Mouse (Mus musculus) olfactory bulb, adult 2 months (tissue): ENCODE data around the gene Mamdc4. TPM values are rescaled to one million over a fixed set of nuclear protein-coding genes. Genes with fewer than 3 reads are reported as not detected.

ENCODE experiments used
- H3K27ac ChIP-seq: fragments of 200-500 bp; 2 replicates; pipeline ENCODE4 v1.5.1; 2012; ENCODE audit warnings: low read depth, low read length; ENCODE audit not compliant: insufficient read depth
- H3K4me1 ChIP-seq: fragments of 200-500 bp; 2 replicates; pipeline ENCODE4 v1.6.1; 2012; ENCODE audit warnings: low read length; ENCODE audit not compliant: control insufficient read depth, insufficient read depth
- H3K4me3 ChIP-seq: fragments of 200-500 bp; 2 replicates; pipeline ENCODE4 v1.5.1; 2012; ENCODE audit warnings: mild to moderate bottlenecking, low read depth, low read length, moderate library complexity; ENCODE audit not compliant: insufficient read depth
- CTCF ChIP-seq: fragments of 200-500 bp; IDR thresholded peaks from 2 replicates; pipeline ENCODE4 v1.5.1; 2012; ENCODE audit warnings: low read depth, mild to moderate bottlenecking, low read length, moderate library complexity; ENCODE audit not compliant: insufficient read depth
- POLR2A ChIP-seq: fragments of 200-500 bp; IDR thresholded peaks from 2 replicates; pipeline ENCODE4 v1.6.1; 2012; ENCODE audit warnings: mild to moderate bottlenecking, low read depth, low read length, moderate library complexity; ENCODE audit not compliant: insufficient read depth
- WGBS: fragments of 180-500 bp; shearing (Covaris S2); methylation state at CpG from one replicate; pipeline ENCODE4 v1.1.7; 2018; 5-methylcytosine and 5-hydroxymethylcytosine counted together
- polyA plus RNA-seq: library from polyadenylated mRNA; stranded (reverse); fragments of >200 nt; gene quantifications from 2 replicates; pipeline ENCODE4 v1.2.4, GENCODE M21; 2012; ENCODE audit warnings: low replicate concordance; ENCODE audit not compliant: missing spikeins, insufficient read depth, insufficient read length

Mamdc4 gene
- polyA plus RNA-seq, 1 experiment: not detected

GRCm38 (mm10) chr2:25541644-25542367 lies 32.8 kb downstream of the Mamdc4 start:
- Histone ChIP-seq H3K4me3 (no peak overlapping the region), H3K4me1 (peaks cover 7% of the 10 kb centered on the region; the same call in 1 of the 2 replicates), H3K27ac (no peak overlapping the region)
- TF ChIP-seq CTCF (no peak), POLR2A (no peak)
- WGBS: 90% methylated on average over 10 of the region's 10 CpGs

DNA sequence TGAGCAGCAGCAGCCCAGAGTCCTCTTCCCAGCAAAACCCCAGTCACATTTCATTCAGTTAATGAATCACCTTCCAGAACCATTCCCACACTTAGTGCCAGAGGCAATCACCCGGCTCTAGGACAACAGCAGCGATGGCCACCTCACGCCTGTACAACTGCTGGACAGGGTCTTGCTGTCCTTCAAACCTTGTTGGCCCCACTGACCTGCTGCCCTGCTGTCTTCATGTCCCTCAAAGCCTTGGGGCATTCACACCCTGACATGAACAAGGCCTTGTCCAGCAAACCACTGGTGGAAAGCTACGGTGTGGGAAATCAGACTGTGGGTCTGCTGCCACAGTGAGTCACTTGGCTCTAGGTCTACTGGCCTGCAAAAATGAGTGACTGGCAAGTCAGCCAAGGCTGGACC lies 34.1 kb downstream of the Mamdc4 start:
- 84% methylated on average over 4 of the region's 4 CpGs for WGBS
- no peaks in the 10 kb centered on the region for H3K4me1 ChIP-seq
- no peak for TF ChIP-seq CTCF
- no peak for TF ChIP-seq POLR2A
- no peak overlapping the region for H3K27ac ChIP-seq
- no peak overlapping the region for H3K4me3 ChIP-seq

DNA sequence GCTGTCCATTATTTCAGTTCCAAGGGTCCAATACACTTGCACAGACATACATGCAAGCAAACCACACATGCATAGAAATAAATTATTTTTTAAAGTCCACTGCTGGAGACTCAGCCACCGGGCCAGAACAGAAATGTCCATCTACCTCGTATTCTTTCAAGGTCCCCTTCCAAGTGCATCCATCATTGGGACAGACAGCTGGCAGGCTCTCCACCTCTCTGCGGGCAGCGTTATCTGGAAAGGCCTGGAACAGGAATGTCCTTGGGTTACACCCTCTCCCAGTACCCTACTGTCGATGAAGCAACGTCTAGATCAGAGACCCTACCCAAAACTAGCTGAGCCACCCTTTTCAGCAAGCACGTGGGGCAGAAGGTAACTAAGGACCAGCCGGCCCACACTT lies 38.1 kb downstream of the Mamdc4 start:
- Histone ChIP-seq H3K4me1 (peaks cover 5% of the 10 kb centered on the region; the same call in 1 of the 2 replicates), H3K4me3 (no peak overlapping the region), H3K27ac (no peak overlapping the region)
- WGBS: 94% methylated on average over 8 of the region's 8 CpGs
- TF ChIP-seq POLR2A (no peak), CTCF (no peak)

DNA sequence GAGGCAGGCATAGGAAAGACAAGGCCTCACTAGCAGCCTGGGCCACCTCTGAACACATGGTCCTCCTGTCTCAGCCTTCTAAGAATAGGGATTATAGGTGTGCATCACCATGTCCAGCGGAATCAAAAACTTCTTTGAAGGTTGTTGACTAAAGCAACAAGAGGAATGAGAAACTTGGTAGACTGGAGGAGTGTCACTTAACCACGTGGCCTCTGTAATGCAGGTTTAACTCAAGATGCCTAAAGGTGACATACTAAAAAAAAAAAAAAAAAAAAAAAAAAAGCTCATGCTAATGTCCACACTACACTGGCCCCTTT lies 39.8 kb downstream of the Mamdc4 start:
- WGBS: 97% methylated on average over 2 of the region's 2 CpGs
- Histone ChIP-seq H3K4me3 (no peak overlapping the region), H3K4me1 (peaks cover 5% of the 10 kb centered on the region; the same call in 1 of the 2 replicates), H3K27ac (no peak overlapping the region)
- TF ChIP-seq CTCF: no peak
- no peak for TF ChIP-seq POLR2A

GRCm38 (mm10) chr2:25534178-25534865 lies 40.3 kb downstream of the Mamdc4 start:
- WGBS: 62% methylated on average over 3 of the region's 3 CpGs
- Histone ChIP-seq H3K27ac (no peak overlapping the region), H3K4me3 (no peak overlapping the region), H3K4me1 (peaks cover 5% of the 10 kb centered on the region; the same call in 1 of the 2 replicates)
- TF ChIP-seq POLR2A (no peak), CTCF (no peak)

DNA sequence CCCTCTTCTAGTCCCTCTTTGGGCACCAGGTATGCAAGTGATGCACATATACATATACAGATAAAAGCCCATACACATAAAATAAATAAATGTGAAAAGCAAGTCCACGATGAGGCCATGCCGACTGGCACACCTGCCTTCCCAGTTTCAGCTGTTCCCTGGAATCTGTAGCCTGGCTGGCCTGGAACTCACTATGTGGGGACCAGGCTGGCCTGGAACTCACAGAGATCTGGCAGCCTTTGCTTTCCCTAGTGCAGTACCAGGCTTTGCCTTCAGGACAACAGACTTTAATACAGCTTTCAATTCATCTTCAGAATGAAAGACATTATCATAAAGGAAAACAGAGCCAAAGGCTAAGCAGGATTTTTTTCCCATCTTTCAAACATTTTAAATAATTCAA lies 40.9 kb downstream of the Mamdc4 start:
- TF ChIP-seq CTCF (no peak), POLR2A (no peak)
- Histone ChIP-seq H3K27ac (no peak overlapping the region), H3K4me1 (peaks cover 5% of the 10 kb centered on the region; the same call in 1 of the 2 replicates), H3K4me3 (no peak overlapping the region)
- 80% methylated on average over 2 of the region's 2 CpGs for WGBS

DNA sequence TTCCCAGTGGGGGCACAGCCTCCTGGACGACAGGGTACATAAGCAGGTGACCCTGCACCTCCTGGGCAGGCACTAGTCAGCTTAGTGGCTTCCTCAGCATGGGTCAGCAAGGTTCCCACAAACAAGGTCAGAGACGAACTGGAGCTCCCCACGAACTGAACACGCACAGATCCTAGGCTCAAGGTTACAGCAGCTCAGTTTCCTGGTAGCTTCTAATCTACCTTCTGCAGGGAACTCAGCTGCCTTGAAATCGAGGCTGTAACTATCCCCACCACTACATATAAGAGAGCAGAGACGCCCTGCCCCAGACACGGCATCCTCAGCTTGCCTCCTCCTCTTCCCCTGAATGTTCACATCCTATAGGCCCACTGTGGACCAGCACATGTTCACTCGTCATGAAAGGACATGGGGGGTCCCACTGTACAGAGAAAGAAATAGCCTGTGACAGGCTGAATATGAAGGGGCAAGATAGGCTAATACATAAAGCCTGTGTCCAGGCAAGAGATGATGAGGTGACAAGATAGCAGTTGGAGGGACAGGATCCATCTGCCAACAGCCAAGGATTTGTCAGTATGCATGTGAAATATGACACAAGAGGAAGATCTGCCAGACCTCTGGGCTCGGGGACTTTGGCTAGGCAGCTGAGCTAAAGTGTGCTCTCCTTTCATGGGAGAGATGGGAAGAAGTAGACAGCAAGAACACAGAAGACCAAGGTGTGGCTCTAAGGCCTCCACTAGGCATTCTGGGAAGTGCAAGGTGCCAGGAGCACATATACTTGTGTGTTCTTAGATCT lies 47.9 kb downstream of the Mamdc4 start:
- Histone ChIP-seq H3K27ac (no peak overlapping the region), H3K4me3 (no peak overlapping the region), H3K4me1 (no peaks in the 10 kb centered on the region)
- WGBS: 90% methylated on average over 9 of the region's 9 CpGs
- no peak for TF ChIP-seq POLR2A
- no peak for TF ChIP-seq CTCF

Other genes with a start within 250 kb of the Mamdc4 start
- not detected in 2 replicates for gene Man1b1, start 242.5 kb downstream of the Mamdc4 start, polyA plus RNA-seq
- not detected in 2 replicates for gene Dpp7, start 218.5 kb downstream of the Mamdc4 start, polyA plus RNA-seq
- not detected in 2 replicates for gene Uap1l1, start 209.2 kb downstream of the Mamdc4 start, polyA plus RNA-seq
- not detected in 2 replicates for gene Sapcd2, start 202.5 kb downstream of the Mamdc4 start, polyA plus RNA-seq
- not detected in 2 replicates for gene Entpd2, start 179.0 kb downstream of the Mamdc4 start, polyA plus RNA-seq
- not detected in 2 replicates for gene Npdc1, start 175.5 kb downstream of the Mamdc4 start, polyA plus RNA-seq
- not detected in 2 replicates for gene Fut7, start 151.6 kb downstream of the Mamdc4 start, polyA plus RNA-seq
- not detected in 2 replicates for gene Abca2, start 146.1 kb downstream of the Mamdc4 start, polyA plus RNA-seq
- not detected in 2 replicates for gene Clic3, start 118.0 kb downstream of the Mamdc4 start, polyA plus RNA-seq
- gene Paxx, start 113.8 kb downstream of the Mamdc4 start, polyA plus RNA-seq: not detected in 2 replicates
- 758 and 1,988 TPM in 2 replicates for gene Ptgds, start 104.8 kb downstream of the Mamdc4 start, polyA plus RNA-seq
- gene Lcn12, start 80.9 kb downstream of the Mamdc4 start, polyA plus RNA-seq: not detected in 2 replicates
- gene Fbxw5, start 74.1 kb downstream of the Mamdc4 start, polyA plus RNA-seq: 706 TPM in 1 of 2 replicates, not detected in the other
- gene C8g, start 73.1 kb downstream of the Mamdc4 start, polyA plus RNA-seq: not detected in 2 replicates
- gene Traf2, start 27.9 kb downstream of the Mamdc4 start, polyA plus RNA-seq: not detected in 2 replicates
- not detected in 2 replicates for gene Edf1, start 17.0 kb downstream of the Mamdc4 start, polyA plus RNA-seq
- not detected in 2 replicates for gene Phpt1, start 379 bp upstream of the Mamdc4 start, polyA plus RNA-seq
- gene Ajm1, start 6.9 kb upstream of the Mamdc4 start, polyA plus RNA-seq: not detected in 2 replicates
- gene Rabl6, start 33.7 kb upstream of the Mamdc4 start, polyA plus RNA-seq: not detected in 2 replicates
- not detected in 2 replicates for gene Ccdc183, start 42.8 kb upstream of the Mamdc4 start, polyA plus RNA-seq
- gene Tmem141, start 47.2 kb upstream of the Mamdc4 start, polyA plus RNA-seq: not detected in 2 replicates
- gene Fcna, start 53.2 kb upstream of the Mamdc4 start, polyA plus RNA-seq: not detected in 2 replicates
- not detected in 2 replicates for gene Lcn8, start 78.3 kb upstream of the Mamdc4 start, polyA plus RNA-seq
- not detected in 2 replicates for gene Lcn5, start 83.1 kb upstream of the Mamdc4 start, polyA plus RNA-seq
- gene Lcn6, start 101.9 kb upstream of the Mamdc4 start, polyA plus RNA-seq: not detected in 2 replicates
- gene Lcn10, start 107.9 kb upstream of the Mamdc4 start, polyA plus RNA-seq: not detected in 2 replicates
- not detected in 2 replicates for gene Obp2a, start 125.2 kb upstream of the Mamdc4 start, polyA plus RNA-seq
- not detected in 2 replicates for gene Bmyc, start 131.9 kb upstream of the Mamdc4 start, polyA plus RNA-seq
- not detected in 2 replicates for gene Obp2b, start 162.2 kb upstream of the Mamdc4 start, polyA plus RNA-seq
- not detected in 2 replicates for gene Lcn3, start 190.7 kb upstream of the Mamdc4 start, polyA plus RNA-seq
- gene Lcn11, start 202.2 kb upstream of the Mamdc4 start, polyA plus RNA-seq: not detected in 2 replicates
- not detected in 2 replicates for gene Gm13539, start 207.4 kb upstream of the Mamdc4 start, polyA plus RNA-seq
- not detected in 2 replicates for gene Glt6d1, start 241.0 kb upstream of the Mamdc4 start, polyA plus RNA-seq
- gene Lcn9, start 248.3 kb upstream of the Mamdc4 start, polyA plus RNA-seq: not detected in 2 replicates